Mouse (Mus musculus) forebrain, embryonic 11.5 days (tissue): ENCODE measurements around the gene Cbl. TPM values are rescaled to one million over a fixed set of nuclear protein-coding genes. Genes with fewer than 3 reads are reported as not detected.

Experiments used
- ATAC-seq: fragments of 200-750 bp; cut with Nextera tagmentation; replicated peaks from 2 replicates; pipeline ENCODE4 v1.8.0; 2017; ENCODE audit warnings: moderate TSS enrichment; ENCODE audit not compliant: low FRiP score
- DNase-seq: peaks from one replicate; pipeline ENCODE4 v3.0.0-alpha.2; 2017; ENCODE audit warnings: low spot score
- H3K27ac ChIP-seq: fragments of 300-500 bp; sonication (generic); 2 replicates; pipeline ENCODE4 v1.5.1; 2014; ENCODE audit warnings: low read depth, low read length
- H3K27me3 ChIP-seq: fragments of 300-500 bp; sonication (generic); 2 replicates; pipeline ENCODE4 v1.6.1; 2014; ENCODE audit warnings: mild to moderate bottlenecking, low read length, mixed read lengths; ENCODE audit not compliant: control insufficient read depth, insufficient read depth
- H3K36me3 ChIP-seq: fragments of 300-500 bp; sonication (generic); 2 replicates; pipeline ENCODE4 v1.6.1; 2014; ENCODE audit warnings: mild to moderate bottlenecking, low read length, moderate library complexity, mixed read lengths; ENCODE audit not compliant: control insufficient read depth, insufficient read depth
- H3K4me1 ChIP-seq: fragments of 300-500 bp; sonication (generic); replicated peaks from 2 replicates; pipeline ENCODE4 v1.6.1; 2014; ENCODE audit warnings: low read length, mixed read lengths; ENCODE audit not compliant: control insufficient read depth, insufficient read depth
- H3K4me2 ChIP-seq: fragments of 300-500 bp; sonication (generic); 2 replicates; pipeline ENCODE4 v1.6.1; 2014; ENCODE audit warnings: low read depth, mild to moderate bottlenecking, low read length, moderate library complexity, mixed read lengths; ENCODE audit not compliant: severe bottlenecking
- H3K4me3 ChIP-seq: fragments of 300-500 bp; sonication (generic); 2 replicates; pipeline ENCODE4 v1.5.1; 2014; ENCODE audit warnings: low read depth, low read length
- H3K9ac ChIP-seq: fragments of 300-500 bp; sonication (generic); 2 replicates; pipeline ENCODE4 v1.6.1; 2014; ENCODE audit warnings: low read length
- H3K9me3 ChIP-seq: fragments of 300-500 bp; sonication (generic); 2 replicates; pipeline ENCODE4 v1.6.1; 2016; ENCODE audit warnings: low read length, mixed read lengths; ENCODE audit not compliant: control insufficient read depth
- WGBS: fragments of 180-500 bp; shearing (Covaris S2); extraction: QIAGEN DNeasy Blood & Tissue Kit; methylation state at CpG from one replicate; pipeline ENCODE4 v1.1.7; 2014; 5-methylcytosine and 5-hydroxymethylcytosine counted together
- polyA plus RNA-seq: library from polyadenylated mRNA; unstranded; fragments of >200 nt; fragmentation: Nextera tagmentation; extraction: Ambion mirVana; gene quantifications from 2 replicates; pipeline ENCODE4 v1.2.1, GENCODE M21; 2014

Gene Cbl
- 25.9 and 26.2 TPM in 2 replicates for polyA plus RNA-seq

DNA sequence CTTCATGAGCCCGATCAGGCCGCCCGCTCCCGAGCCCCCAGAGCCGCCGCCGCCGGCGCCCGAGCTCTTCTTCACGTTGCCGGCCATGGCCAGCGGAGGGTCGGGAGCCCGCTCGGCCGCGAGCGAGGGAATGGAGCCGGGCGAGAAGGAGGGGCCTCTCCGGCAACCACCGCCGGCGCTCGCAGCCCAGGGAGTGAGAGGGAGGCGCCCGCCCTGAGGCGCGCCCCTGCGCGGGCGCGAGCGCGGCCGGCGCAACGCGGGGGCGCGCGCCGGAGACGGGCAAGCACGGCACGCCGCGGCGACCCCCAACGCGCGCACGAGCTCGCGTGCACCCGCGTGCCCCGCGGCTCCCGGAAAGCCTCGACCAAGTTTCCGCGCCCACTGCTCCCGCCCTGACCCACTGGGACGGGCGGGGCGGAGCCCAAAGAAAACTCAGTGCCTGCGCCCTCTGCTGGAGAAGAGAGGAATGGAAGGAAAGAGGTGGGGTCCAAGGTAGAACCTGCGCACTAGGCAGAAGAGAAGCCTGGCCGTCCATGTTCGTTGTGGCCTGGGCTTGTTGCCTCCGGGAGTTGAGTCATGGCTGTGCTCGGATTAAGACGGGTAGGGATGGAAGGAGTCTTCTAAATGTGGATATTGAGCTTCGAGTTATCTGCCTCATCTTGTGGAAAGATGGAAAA, at the start of gene Cbl:
Gene Cbl (minus strand): TSS at position 248 of the 677 bp plus-strand sequence.
- WGBS: under 1% methylated on average over 55 of the region's 76 CpGs
- peak within 1 kb of the TSS; percentile 77 for H3K4me2 ChIP-seq
- H3K9me3 ChIP-seq: no peaks in the 10 kb centered on the region
- H3K36me3 ChIP-seq: no peaks in the 10 kb centered on the region
- ATAC-seq: peak; percentile 92
- H3K27ac ChIP-seq: peak within 1 kb of the TSS; percentile 86
- peak within 1 kb of the TSS; percentile 85 for H3K4me3 ChIP-seq
- peak; percentile 99 for DNase-seq
- peak within 1 kb of the TSS; percentile 92 for H3K9ac ChIP-seq
- H3K4me1 ChIP-seq: no peaks in the 10 kb centered on the region; the same call in 1 of the 2 replicates
- no peaks in the 10 kb centered on the region for H3K27me3 ChIP-seq

DNA sequence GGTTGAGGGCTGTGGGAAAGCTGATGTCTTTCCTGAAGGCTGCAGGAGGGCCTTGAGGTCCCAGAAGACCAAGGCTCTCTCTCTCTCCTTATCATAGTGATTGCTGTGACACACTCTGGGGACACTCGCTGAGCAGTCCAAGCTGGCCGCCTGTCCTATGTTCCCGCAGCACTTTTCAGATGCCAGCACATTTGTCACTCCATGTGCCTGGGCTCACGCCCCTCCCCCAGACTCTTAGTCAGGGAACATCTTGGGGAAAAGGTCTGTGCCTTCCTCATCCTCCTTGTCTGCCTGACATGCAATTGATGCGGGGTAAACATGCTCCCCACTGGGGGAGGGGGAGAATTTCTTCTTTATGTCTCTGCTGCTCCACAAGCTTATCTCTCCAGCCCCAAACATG, 49.3 kb upstream of the Cbl start:
- DNase-seq (no peak), ATAC-seq (no peak)
- H3K4me2 ChIP-seq: no peak overlapping the region
- no peak overlapping the region for H3K4me3 ChIP-seq
- H3K36me3 ChIP-seq: no peaks in the 10 kb centered on the region
- peaks cover 5% of the 10 kb centered on the region for H3K4me1 ChIP-seq
- no peak overlapping the region for H3K9ac ChIP-seq
- no peak overlapping the region for H3K27ac ChIP-seq
- H3K27me3 ChIP-seq: no peaks in the 10 kb centered on the region
- 82% methylated on average over 5 of the region's 5 CpGs for WGBS
- no peaks in the 10 kb centered on the region for H3K9me3 ChIP-seq

- Histone ChIP-seq H3K4me3 (no peak overlapping the region), H3K9me3 (no peaks in the 10 kb centered on the region), H3K36me3 (no peaks in the 10 kb centered on the region), H3K9ac (no peak overlapping the region), H3K27ac (no peak overlapping the region), H3K27me3 (no peaks in the 10 kb centered on the region), H3K4me2 (no peak overlapping the region), H3K4me1 (no peaks in the 10 kb centered on the region; the same call in 1 of the 2 replicates)
- no peak for ATAC-seq
- no peak for DNase-seq
- WGBS: 85% methylated on average over 4 of the region's 4 CpGs
Observed at GRCm38 (mm10) chr9:44269973-44270372, 36.1 kb upstream of the Cbl start.

- no peak overlapping the region for H3K4me3 ChIP-seq
- H3K9me3 ChIP-seq: no peaks in the 10 kb centered on the region
- no peaks in the 10 kb centered on the region; the same call in 1 of the 2 replicates for H3K4me1 ChIP-seq
- H3K27me3 ChIP-seq: no peaks in the 10 kb centered on the region
- DNase-seq (no peak), ATAC-seq (no peak)
- H3K9ac ChIP-seq: no peak overlapping the region
- H3K27ac ChIP-seq: no peak overlapping the region
- 81% methylated on average over 3 of the region's 3 CpGs for WGBS
- H3K36me3 ChIP-seq: no peaks in the 10 kb centered on the region
- H3K4me2 ChIP-seq: no peak overlapping the region
Observed at GRCm38 (mm10) chr9:44269077-44269476, 35.2 kb upstream of the Cbl start.

DNA sequence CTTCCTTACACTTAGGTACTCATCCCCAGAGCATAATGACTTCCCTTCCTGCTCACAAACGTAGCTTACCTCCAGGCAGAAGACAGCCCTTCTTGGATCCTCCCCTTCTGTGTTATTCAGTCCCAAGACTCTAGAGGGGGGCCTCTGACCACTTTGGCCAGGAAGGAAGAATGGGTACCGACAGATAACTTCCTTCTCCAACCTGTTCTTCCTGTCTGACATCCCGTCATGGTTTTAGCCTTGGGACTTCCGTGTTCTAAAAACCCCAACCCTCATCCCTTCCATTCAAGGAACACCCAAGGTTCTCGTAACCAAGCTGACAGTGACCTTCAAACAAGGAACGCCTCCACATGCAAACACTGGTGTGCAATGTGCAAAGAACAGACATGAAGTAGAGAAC, 34.6 kb upstream of the Cbl start, which contains the start of gene Nlrx1:
Gene Nlrx1 (minus strand): TSS at position 168 of the 400 bp plus-strand sequence.
- no peaks in the 10 kb centered on the region; the same call in 1 of the 2 replicates for H3K4me1 ChIP-seq
- WGBS: 83% methylated on average over 6 of the region's 6 CpGs
- no peak for DNase-seq
- H3K36me3 ChIP-seq: no peaks in the 10 kb centered on the region
- H3K27ac ChIP-seq: 0 out of 2 replicates have a peak within 1 kb of the TSS, but pooled peaks have one; percentile 27
- peak within 1 kb of the TSS; percentile 78 for H3K9ac ChIP-seq
- peak within 1 kb of the TSS; percentile 71 for H3K4me2 ChIP-seq
- H3K9me3 ChIP-seq: no peaks in the 10 kb centered on the region
- no peaks in the 10 kb centered on the region for H3K27me3 ChIP-seq
- H3K4me3 ChIP-seq: peak within 1 kb of the TSS; percentile 39
- peak; percentile 39 for ATAC-seq

GRCm38 (mm10) chr9:44268027-44268360, 34.1 kb upstream of the Cbl start:
- H3K27ac ChIP-seq: 0 out of 2 replicates have a peak overlapping the region, but pooled peaks have one; percentile 27
- no peaks in the 10 kb centered on the region for H3K36me3 ChIP-seq
- 6% methylated on average over 28 of the region's 28 CpGs for WGBS

GRCm38 (mm10) chr9:44267319-44268026, 33.6 kb upstream of the Cbl start:
- Histone ChIP-seq H3K9ac (peak overlapping the region; percentile 78), H3K36me3 (no peaks in the 10 kb centered on the region), H3K4me2 (peak overlapping the region; percentile 71), H3K4me3 (peak overlapping the region; percentile 39), H3K9me3 (no peaks in the 10 kb centered on the region), H3K27me3 (no peaks in the 10 kb centered on the region), H3K27ac (0 out of 2 replicates have a peak overlapping the region, but pooled peaks have one; percentile 27), H3K4me1 (no peaks in the 10 kb centered on the region; the same call in 1 of the 2 replicates)
- WGBS: 9% methylated on average over 23 of the region's 23 CpGs
- DNase-seq (no peak), ATAC-seq (peak; percentile 30)

More at GRCm38 (mm10) chr9:44268027-44268360, 34.1 kb upstream of the Cbl start:
- H3K4me3 ChIP-seq: peak overlapping the region; percentile 39
- peak overlapping the region; percentile 71 for H3K4me2 ChIP-seq
- peak; percentile 84 for ATAC-seq
- H3K9ac ChIP-seq: peak overlapping the region; percentile 78
- no peaks in the 10 kb centered on the region; the same call in 1 of the 2 replicates for H3K4me1 ChIP-seq
- peak; percentile 88 for DNase-seq
- H3K27me3 ChIP-seq: no peaks in the 10 kb centered on the region
- no peaks in the 10 kb centered on the region for H3K9me3 ChIP-seq

DNA sequence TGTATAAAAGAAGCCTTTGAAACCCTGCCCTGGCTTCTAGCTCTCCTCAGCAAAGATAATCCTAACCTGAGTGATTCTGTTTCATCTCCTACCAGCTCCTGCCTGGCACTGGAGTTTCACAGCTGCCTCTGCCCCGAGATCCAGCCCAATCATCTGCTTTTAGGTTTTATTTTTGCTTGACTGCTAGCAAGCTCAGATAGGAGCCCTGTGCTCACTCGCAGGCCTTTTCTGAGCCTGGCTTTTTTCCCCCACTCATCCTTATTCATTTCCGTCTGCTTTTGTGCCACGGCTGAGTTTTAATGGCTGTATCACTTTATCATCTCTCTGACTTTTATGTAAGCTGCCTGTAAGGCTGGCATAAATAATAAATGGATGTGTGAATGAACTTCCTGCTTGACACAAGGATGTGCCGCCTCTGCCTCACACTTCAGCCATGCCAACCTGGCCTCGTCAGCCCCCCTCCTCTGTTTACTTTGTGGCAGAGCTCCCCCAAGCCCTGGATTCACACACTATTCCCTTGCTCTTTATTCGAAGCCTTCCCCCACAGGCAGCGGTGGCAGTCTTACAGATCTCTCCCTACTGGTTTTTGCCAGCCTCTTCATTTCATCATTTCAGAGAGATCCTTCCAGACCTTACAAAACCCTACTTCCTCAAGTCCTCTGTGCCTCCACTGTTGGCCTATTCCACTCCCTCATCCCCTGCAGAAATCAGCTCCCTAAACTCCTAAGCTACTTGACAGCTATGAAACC, 32.8 kb upstream of the Cbl start:
- Histone ChIP-seq H3K4me2 (no peak overlapping the region), H3K4me1 (no peaks in the 10 kb centered on the region; the same call in 1 of the 2 replicates), H3K9me3 (no peaks in the 10 kb centered on the region), H3K27ac (no peak overlapping the region), H3K9ac (no peak overlapping the region; the same call in 1 of the 2 replicates), H3K27me3 (no peaks in the 10 kb centered on the region), H3K36me3 (no peaks in the 10 kb centered on the region), H3K4me3 (no peak overlapping the region)
- WGBS: 71% methylated on average over 8 of the region's 8 CpGs
- ATAC-seq (no peak), DNase-seq (no peak)
